Mouse (Mus musculus) WW6 (cell line): ENCODE data around the gene Wfdc21.

Source experiments
- DNase-seq: peaks from one replicate; pipeline ENCODE4 v3.0.0-alpha.2; 2013; ENCODE audit warnings: low read depth, low spot score

The Wfdc21 gene

GRCm38 (mm10) chr11:83802166-83802565 lies 55.4 kb downstream of the Wfdc21 start:
- no peak for DNase-seq
